Mouse (Mus musculus): ENCODE results near the gene Acot1. TPM values are rescaled to one million over a fixed set of nuclear protein-coding genes. Genes with fewer than 3 reads are reported as not detected.

Gene Acot1
- polyA plus RNA-seq, 1 experiment from 2014 or later = 83.4 TPM

Other genes with a start within 250 kb of the Acot1 start
- gene Papln, start 245.9 kb upstream of the Acot1 start, polyA plus RNA-seq (2016; fragmentation: Nextera tagmentation; extraction: Ambion mirVana) = 0.09 and 0.17 TPM in 2 replicates
- gene Numb, start 87.6 kb upstream of the Acot1 start, polyA plus RNA-seq (2016; fragmentation: Nextera tagmentation; extraction: Ambion mirVana) = 28.1 and 29.0 TPM in 2 replicates
- 21.4 and 22.6 TPM in 2 replicates for gene Riox1, start 58.9 kb upstream of the Acot1 start, polyA plus RNA-seq (2016; fragmentation: Nextera tagmentation; extraction: Ambion mirVana)
- gene Heatr4, start 24.6 kb upstream of the Acot1 start, polyA plus RNA-seq (2016; fragmentation: Nextera tagmentation; extraction: Ambion mirVana) = not detected in 2 replicates
- gene Acot2, start 21.6 kb upstream of the Acot1 start, polyA plus RNA-seq (2016; fragmentation: Nextera tagmentation; extraction: Ambion mirVana) = 14.4 and 14.5 TPM in 2 replicates
- 0.09 and 0.20 TPM in 2 replicates for gene Acot4, start 28.9 kb downstream of the Acot1 start, polyA plus RNA-seq (2016; fragmentation: Nextera tagmentation; extraction: Ambion mirVana)
- not detected in 2 replicates for gene Gm49366, start 29.4 kb downstream of the Acot1 start, polyA plus RNA-seq (2016; fragmentation: Nextera tagmentation; extraction: Ambion mirVana)
- 0.65 and 0.70 TPM in 2 replicates for gene Acot3, start 42.7 kb downstream of the Acot1 start, polyA plus RNA-seq (2016; fragmentation: Nextera tagmentation; extraction: Ambion mirVana)
- gene Acot5, start 59.8 kb downstream of the Acot1 start, polyA plus RNA-seq (2016; fragmentation: Nextera tagmentation; extraction: Ambion mirVana) = 0.25 TPM in 1 of 2 replicates, not detected in the other
- gene Acot6, start 91.2 kb downstream of the Acot1 start, polyA plus RNA-seq (2016; fragmentation: Nextera tagmentation; extraction: Ambion mirVana) = 0.75 and 1.0 TPM in 2 replicates
- gene Dnal1, start 104.9 kb downstream of the Acot1 start, polyA plus RNA-seq (2016; fragmentation: Nextera tagmentation; extraction: Ambion mirVana) = 6.6 and 7.0 TPM in 2 replicates
- 2.8 and 3.2 TPM in 2 replicates for gene Pnma1, start 139.0 kb downstream of the Acot1 start, polyA plus RNA-seq (2016; fragmentation: Nextera tagmentation; extraction: Ambion mirVana)
- gene Elmsan1, start 209.4 kb downstream of the Acot1 start, polyA plus RNA-seq (2016; fragmentation: Nextera tagmentation; extraction: Ambion mirVana) = 6.1 and 6.3 TPM in 2 replicates

All from neural tube, embryonic 12.5 days (tissue).